Mouse (Mus musculus) lung, postnatal 0 days (tissue): ENCODE measurements around the gene Zmynd8. TPM values are rescaled to one million over a fixed set of nuclear protein-coding genes. Genes with fewer than 3 reads are reported as not detected.

Experiments used
- ATAC-seq: fragments of 200-750 bp; cut with Nextera tagmentation; 2 replicates; pipeline ENCODE4 v1.8.0; 2017; ENCODE audit warnings: moderate library complexity
- DNase-seq: peaks from one replicate; pipeline ENCODE4 v3.0.0-alpha.2; 2016; ENCODE audit warnings: low spot score
- H3K27ac ChIP-seq: fragments of 300-500 bp; sonication (generic); 2 replicates; pipeline ENCODE4 v1.5.1; 2014; ENCODE audit warnings: antibody characterized with exemption, mild to moderate bottlenecking, low read length, mixed read lengths
- H3K27me3 ChIP-seq: fragments of 300-500 bp; sonication (generic); replicated peaks from 2 replicates; pipeline ENCODE4 v1.6.1; 2014; ENCODE audit warnings: low read length, mixed read lengths; ENCODE audit not compliant: insufficient read depth
- H3K36me3 ChIP-seq: fragments of 300-500 bp; sonication (generic); 2 replicates; pipeline ENCODE4 v1.6.1; 2014; ENCODE audit warnings: low read length, mixed read lengths; ENCODE audit not compliant: insufficient read depth
- H3K4me1 ChIP-seq: fragments of 300-500 bp; sonication (generic); 2 replicates; pipeline ENCODE4 v1.6.1; 2014; ENCODE audit warnings: antibody characterized with exemption, low read depth, low read length, mixed read lengths; ENCODE audit not compliant: insufficient read depth
- H3K4me2 ChIP-seq: fragments of 300-500 bp; sonication (generic); replicated peaks from 2 replicates; pipeline ENCODE4 v1.6.1; 2014; ENCODE audit warnings: low read depth, mild to moderate bottlenecking, low read length, moderate library complexity, mixed read lengths
- H3K4me3 ChIP-seq: fragments of 300-500 bp; sonication (generic); 2 replicates; pipeline ENCODE4 v1.5.1; 2014; ENCODE audit warnings: low read depth, low read length
- H3K9ac ChIP-seq: fragments of 300-500 bp; sonication (generic); replicated peaks from 2 replicates; pipeline ENCODE4 v1.6.1; 2014; ENCODE audit warnings: low read depth, mild to moderate bottlenecking
- H3K9me3 ChIP-seq: fragments of 300-500 bp; sonication (generic); 2 replicates; pipeline ENCODE4 v1.6.1; 2016; ENCODE audit warnings: low read length, mixed read lengths
- CTCF ChIP-seq: IDR thresholded peaks from 2 replicates; pipeline ENCODE4 v1.5.1; 2016; ENCODE audit warnings: antibody characterized with exemption, mild to moderate bottlenecking
- EP300 ChIP-seq: IDR thresholded peaks from 2 replicates; pipeline ENCODE4 v1.6.1; 2016; ENCODE audit warnings: antibody characterized with exemption, mild to moderate bottlenecking, control low read depth
- WGBS: fragments of 180-500 bp; shearing (Covaris S2); extraction: QIAGEN DNeasy Blood & Tissue Kit; methylation state at CpG from one replicate; pipeline ENCODE4 v1.1.7; 2014; 5-methylcytosine and 5-hydroxymethylcytosine counted together
- polyA plus RNA-seq: library from polyadenylated mRNA; unstranded; fragments of >200 nt; fragmentation: Nextera tagmentation; extraction: Ambion mirVana; gene quantifications from 2 replicates; pipeline ENCODE4 v1.2.1, GENCODE M21; 2015

Gene Zmynd8
- polyA plus RNA-seq, 1 experiment from 2014 or later: 32.1 TPM

DNA sequence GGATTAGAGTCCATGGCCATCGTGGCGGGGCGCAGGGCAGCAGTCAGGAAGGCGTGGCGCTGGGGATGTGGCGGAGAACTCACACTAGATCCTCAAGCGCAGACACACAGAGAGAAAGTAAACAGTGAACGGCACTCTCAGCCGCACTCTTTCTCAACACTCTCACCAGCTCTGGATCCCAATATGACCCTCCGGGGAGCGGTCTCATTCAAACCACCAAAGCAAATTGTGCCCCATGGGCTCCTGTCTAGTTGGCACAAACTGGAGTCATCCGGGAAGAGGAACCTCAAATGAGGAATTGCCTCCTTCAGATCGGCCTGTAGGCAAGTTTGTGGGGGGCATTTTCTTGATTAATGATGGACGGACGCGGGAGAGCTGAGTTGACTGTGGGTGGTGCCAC, 28.9 kb upstream of the Zmynd8 start:
- no peak overlapping the region for H3K4me3 ChIP-seq
- no peak for TF ChIP-seq CTCF
- no peak for TF ChIP-seq EP300
- H3K27me3 ChIP-seq: no peaks in the 10 kb centered on the region
- H3K9me3 ChIP-seq: no peaks in the 10 kb centered on the region
- H3K4me1 ChIP-seq: no peaks in the 10 kb centered on the region
- no peak for DNase-seq
- no peak overlapping the region for H3K9ac ChIP-seq
- 93% methylated on average over 16 of the region's 16 CpGs for WGBS
- no peak overlapping the region for H3K27ac ChIP-seq
- H3K4me2 ChIP-seq: no peak overlapping the region
- no peak for ATAC-seq
- no peaks in the 10 kb centered on the region for H3K36me3 ChIP-seq

DNA sequence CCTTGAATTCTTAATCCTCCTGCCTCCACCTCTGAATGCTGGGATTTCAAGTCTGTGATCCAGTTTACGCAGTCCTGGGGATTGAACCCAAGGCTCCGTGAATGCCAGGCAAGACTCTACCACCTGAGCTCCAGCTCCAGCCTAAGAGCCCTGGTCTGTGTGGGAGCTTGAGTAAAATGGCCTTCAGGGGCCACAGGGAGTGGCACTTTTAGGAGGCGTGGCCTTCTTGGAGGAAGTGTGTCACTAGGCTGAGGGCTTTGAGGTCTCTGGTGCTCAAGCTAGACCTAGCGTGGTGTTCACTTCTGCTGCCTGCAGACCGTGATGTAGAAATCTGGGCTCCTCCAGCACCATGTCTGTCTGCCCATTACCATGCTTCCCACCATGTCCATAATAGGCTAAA, 27.4 kb upstream of the Zmynd8 start:
- Histone ChIP-seq H3K27ac (no peak overlapping the region), H3K27me3 (no peaks in the 10 kb centered on the region), H3K4me1 (no peaks in the 10 kb centered on the region), H3K4me3 (no peak overlapping the region), H3K9ac (no peak overlapping the region), H3K4me2 (no peak overlapping the region), H3K36me3 (no peaks in the 10 kb centered on the region), H3K9me3 (no peaks in the 10 kb centered on the region)
- DNase-seq (no peak), ATAC-seq (no peak)
- TF ChIP-seq EP300 (no peak), CTCF (no peak)
- WGBS: 91% methylated on average over 5 of the region's 5 CpGs

GRCm38 (mm10) chr2:165925144-165925543, 26.3 kb upstream of the Zmynd8 start:
- H3K4me1 ChIP-seq: no peaks in the 10 kb centered on the region
- WGBS: 25% methylated on average over 3 of the region's 3 CpGs
- H3K27me3 ChIP-seq: no peaks in the 10 kb centered on the region
- H3K4me2 ChIP-seq: no peak overlapping the region
- no peaks in the 10 kb centered on the region for H3K9me3 ChIP-seq
- TF ChIP-seq EP300 (no peak), CTCF (no peak)
- no peak overlapping the region for H3K4me3 ChIP-seq
- H3K27ac ChIP-seq: no peak overlapping the region
- H3K36me3 ChIP-seq: no peaks in the 10 kb centered on the region
- ATAC-seq (no peak), DNase-seq (no peak)
- no peak overlapping the region for H3K9ac ChIP-seq

DNA sequence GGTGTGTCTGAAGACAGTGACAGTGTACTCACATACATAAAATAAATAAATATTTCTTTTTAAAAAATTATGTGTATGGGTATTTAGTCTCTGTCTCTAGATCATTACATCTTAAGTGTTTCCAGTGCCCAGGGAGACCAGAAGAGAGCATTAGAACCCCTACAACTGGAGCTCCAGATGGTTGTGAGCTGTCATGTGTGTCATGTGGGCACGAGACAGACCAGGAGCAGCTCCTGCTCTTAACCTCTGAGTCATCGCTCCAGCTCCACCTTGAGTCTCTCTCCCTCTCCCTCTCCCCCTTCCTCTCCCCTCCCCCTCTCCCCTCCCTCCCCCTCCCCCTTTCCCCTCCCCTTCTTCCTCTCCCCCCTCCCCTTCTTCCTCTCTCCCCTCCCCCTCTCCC, 25.9 kb upstream of the Zmynd8 start:
- Histone ChIP-seq H3K4me3 (no peak overlapping the region), H3K4me1 (no peaks in the 10 kb centered on the region), H3K4me2 (no peak overlapping the region), H3K36me3 (no peaks in the 10 kb centered on the region), H3K27ac (no peak overlapping the region), H3K9ac (no peak overlapping the region), H3K27me3 (no peaks in the 10 kb centered on the region), H3K9me3 (no peaks in the 10 kb centered on the region)
- DNase-seq (no peak), ATAC-seq (no peak)
- WGBS: 53% methylated on average over 2 of the region's 2 CpGs
- TF ChIP-seq EP300 (no peak), CTCF (no peak)

GRCm38 (mm10) chr2:165923715-165924114, 24.9 kb upstream of the Zmynd8 start:
- H3K36me3 ChIP-seq: no peaks in the 10 kb centered on the region
- H3K4me3 ChIP-seq: no peak overlapping the region
- H3K9me3 ChIP-seq: no peaks in the 10 kb centered on the region
- WGBS: 85% methylated on average over 8 of the region's 8 CpGs
- H3K27me3 ChIP-seq: no peaks in the 10 kb centered on the region
- TF ChIP-seq CTCF: no peak
- no peak for TF ChIP-seq EP300
- no peak overlapping the region for H3K4me2 ChIP-seq
- ATAC-seq: no peak
- H3K9ac ChIP-seq: no peak overlapping the region
- no peaks in the 10 kb centered on the region for H3K4me1 ChIP-seq
- H3K27ac ChIP-seq: no peak overlapping the region
- DNase-seq: no peak

- 39% methylated on average over 3 of the region's 3 CpGs for WGBS
- TF ChIP-seq CTCF (no peak), EP300 (no peak)
Observed at GRCm38 (mm10) chr2:165922994-165923393, 24.2 kb upstream of the Zmynd8 start.

DNA sequence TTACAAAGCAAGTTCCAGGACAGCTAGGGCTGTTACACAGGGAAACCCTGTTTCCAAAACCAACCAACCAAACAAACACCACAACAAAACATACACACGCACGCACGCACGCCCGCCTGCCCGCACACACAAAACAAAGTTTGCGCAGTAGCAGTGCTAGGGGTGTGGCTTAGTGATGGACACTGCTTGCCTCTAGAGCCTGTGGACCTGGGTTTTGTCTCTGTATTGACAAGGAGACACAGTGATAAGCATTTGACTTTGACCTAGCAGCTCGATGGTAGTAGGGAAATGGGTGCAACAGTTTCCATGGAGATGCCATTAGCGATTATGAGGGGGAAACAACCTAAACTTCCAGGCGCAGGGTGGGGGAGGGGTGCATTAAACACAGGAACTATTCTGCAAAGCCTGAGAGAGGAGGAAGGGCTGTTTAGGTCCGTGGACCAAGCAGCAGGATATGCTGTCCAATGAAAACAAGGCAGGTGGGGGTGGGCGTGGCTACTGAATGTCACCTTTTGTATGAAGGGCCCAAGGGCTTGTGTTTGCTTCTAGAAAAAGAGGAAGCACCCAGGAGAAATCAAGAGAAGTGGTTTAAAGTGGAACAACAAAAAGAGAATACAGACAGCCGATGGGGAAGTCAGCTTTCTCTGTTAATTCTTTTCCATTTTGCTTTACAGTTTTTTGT, 23.4 kb upstream of the Zmynd8 start:
- DNase-seq (peak; percentile 44), ATAC-seq (peak; percentile 48)
- H3K9me3 ChIP-seq: no peaks in the 10 kb centered on the region
- no peak overlapping the region for H3K9ac ChIP-seq
- no peaks in the 10 kb centered on the region for H3K4me1 ChIP-seq
- 58% methylated on average over 13 of the region's 13 CpGs for WGBS
- TF ChIP-seq EP300 (no peak), CTCF (no peak)
- no peaks in the 10 kb centered on the region for H3K36me3 ChIP-seq
- no peaks in the 10 kb centered on the region for H3K27me3 ChIP-seq
- H3K4me2 ChIP-seq: no peak overlapping the region
- no peak overlapping the region for H3K27ac ChIP-seq
- H3K4me3 ChIP-seq: no peak overlapping the region

More at GRCm38 (mm10) chr2:165922994-165923393, 24.2 kb upstream of the Zmynd8 start:
- ATAC-seq (no peak), DNase-seq (no peak)
- Histone ChIP-seq H3K36me3 (no peaks in the 10 kb centered on the region), H3K4me3 (no peak overlapping the region), H3K4me1 (no peaks in the 10 kb centered on the region), H3K4me2 (no peak overlapping the region), H3K27me3 (no peaks in the 10 kb centered on the region), H3K27ac (0 out of 2 replicates have a peak overlapping the region, but pooled peaks have one; percentile 26), H3K9me3 (no peaks in the 10 kb centered on the region), H3K9ac (no peak overlapping the region)
